Mouse (Mus musculus): Measurements from ENCODE around the gene Hesx1.
A peak's percentile ranks its signal among the peaks of the same experiment; 100 is the strongest.

The Hesx1 gene

GRCm38 (mm10) chr14:27011561-27011960 lies 17.3 kb downstream of the Hesx1 start:
- DNase-seq (ENCODE audit: low read depth in 2 of 2, low spot score in 2 of 2) = no peak

GRCm38 (mm10) chr14:27013658-27014057 lies 19.4 kb downstream of the Hesx1 start:
- DNase-seq (ENCODE audit: low read depth in 2 of 2, low spot score in 2 of 2) = no peak

- DNase-seq (ENCODE audit: low read depth in 2 of 2, low spot score in 2 of 2) = no peak
Measured at GRCm38 (mm10) chr14:27017936-27018335, 23.7 kb downstream of the Hesx1 start.

GRCm38 (mm10) chr14:27019850-27020249 lies 25.6 kb downstream of the Hesx1 start:
- no peak for DNase-seq (ENCODE audit: low read depth in 2 of 2, low spot score in 2 of 2)

- DNase-seq (ENCODE audit: low read depth in 2 of 2, low spot score in 2 of 2) = peak; percentile 76 to 77
Measured at GRCm38 (mm10) chr14:27022876-27023275, 28.7 kb downstream of the Hesx1 start.

- DNase-seq (ENCODE audit: low read depth in 2 of 2, low spot score in 2 of 2) = no peak
Measured at GRCm38 (mm10) chr14:27024664-27025063, 30.4 kb downstream of the Hesx1 start.

GRCm38 (mm10) chr14:27029771-27030173 lies 35.6 kb downstream of the Hesx1 start:
- peak in 1 of 2 experiments; percentile 37 for DNase-seq (ENCODE audit: low read depth in 2 of 2, low spot score in 2 of 2)

GRCm38 (mm10) chr14:27031142-27031541 lies 36.9 kb downstream of the Hesx1 start:
- peak; percentile 70 to 75 for DNase-seq (ENCODE audit: low read depth in 2 of 2, low spot score in 2 of 2)

GRCm38 (mm10) chr14:27037513-27037912 lies 43.3 kb downstream of the Hesx1 start:
- no peak for DNase-seq (ENCODE audit: low read depth in 2 of 2, low spot score in 2 of 2)

- DNase-seq (ENCODE audit: low read depth in 2 of 2, low spot score in 2 of 2) = peak; percentile 57 to 65
Measured at GRCm38 (mm10) chr14:27038783-27039182, 44.6 kb downstream of the Hesx1 start, which contains the start of gene Il17rd. Gene Il17rd, plus strand, starts transcription at chr14:27038941.

GRCm38 (mm10) chr14:27039281-27040248 lies 45.3 kb downstream of the Hesx1 start:
- DNase-seq (ENCODE audit: low read depth in 2 of 2, low spot score in 2 of 2) = peak in 1 of 2 experiments; percentile 20

- no peak for DNase-seq (ENCODE audit: low read depth in 2 of 2, low spot score in 2 of 2)
Measured at GRCm38 (mm10) chr14:27040451-27040850, 46.2 kb downstream of the Hesx1 start.

GRCm38 (mm10) chr14:27042280-27042983 lies 48.2 kb downstream of the Hesx1 start:
- DNase-seq (ENCODE audit: low read depth in 2 of 2, low spot score in 2 of 2) = no peak

GRCm38 (mm10) chr14:27043416-27043815 lies 49.2 kb downstream of the Hesx1 start:
- no peak for DNase-seq (ENCODE audit: low read depth in 2 of 2, low spot score in 2 of 2)

GRCm38 (mm10) chr14:27044221-27044966 lies 50.2 kb downstream of the Hesx1 start:
- DNase-seq (ENCODE audit: low read depth in 2 of 2, low spot score in 2 of 2) = no peak

GRCm38 (mm10) chr14:27044967-27045361 lies 50.7 kb downstream of the Hesx1 start:
- peak; percentile 19 for DNase-seq (ENCODE audit: low read depth in 2 of 2, low spot score in 2 of 2)

- no peak for DNase-seq (ENCODE audit: low read depth in 2 of 2, low spot score in 2 of 2)
Measured at GRCm38 (mm10) chr14:27048231-27048956, 54.2 kb downstream of the Hesx1 start.

- DNase-seq (ENCODE audit: low read depth in 2 of 2, low spot score in 2 of 2) = no peak
Measured at GRCm38 (mm10) chr14:27050043-27050442, 55.8 kb downstream of the Hesx1 start.

- DNase-seq (ENCODE audit: low read depth in 2 of 2, low spot score in 2 of 2) = no peak
Measured at GRCm38 (mm10) chr14:27050560-27051510, 56.6 kb downstream of the Hesx1 start.

Measured in CD8-positive naive resting alpha-beta T cell, adult 2 months (primary cell).